In the genomic region with DNA sequence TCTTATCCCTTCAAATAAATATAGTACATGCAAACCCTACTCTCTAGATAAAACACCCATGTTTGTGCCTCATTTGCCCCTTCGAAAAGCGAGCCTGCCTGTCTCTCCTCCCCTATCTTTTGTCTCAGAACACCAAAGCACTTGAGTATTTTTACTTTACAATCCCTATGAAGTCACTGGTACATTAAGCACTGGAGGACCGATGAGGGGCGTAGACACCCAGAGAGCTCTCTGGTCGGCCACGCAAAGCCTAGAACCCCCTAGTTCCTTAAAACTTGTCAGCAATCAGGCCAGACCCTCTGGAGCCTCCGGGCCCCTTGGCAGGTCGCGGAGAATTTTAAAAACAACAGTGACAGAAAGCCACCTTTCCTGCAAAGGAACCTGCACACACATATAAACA, we compare ENCODE assay signal across 8 mouse cellular contexts. TPM values are rescaled to one million over a fixed set of nuclear protein-coding genes. Genes with fewer than 3 reads are reported as not detected.
A peak's percentile ranks its signal among the peaks of the same experiment; 100 is the strongest.
DNase-seq lines count a peak whose midpoint lies in the region; ATAC-seq and TF ChIP-seq lines count a peak whose summit lies in the region.
"Had no signal": no experiment of that assay in that cellular context is flagged by ENCODE, and none has a peak within 500 bp of the region (broad histone marks: within the 10 kb centered on the region; RNA-seq: fewer than 3 reads in every experiment).

No protein-coding gene starts in this region.

- H3K27me3 ChIP-seq in forebrain, embryonic 10.5 days (ENCODE audit: poor library complexity, severe bottlenecking): peaks cover 21% of the 10 kb centered on the region
- no peaks in the 10 kb centered on the region for H3K27me3 ChIP-seq in hindbrain, embryonic 14.5 days (ENCODE audit: control insufficient read depth, insufficient read depth, low read length)
- H3K27me3 ChIP-seq in midbrain, postnatal 0 days (ENCODE audit: insufficient read depth, low read length): no peaks in the 10 kb centered on the region

- ATAC-seq in hindbrain, embryonic 14.5 days (ENCODE audit: low FRiP score): no peak
- ATAC-seq in midbrain, postnatal 0 days (ENCODE audit: low FRiP score): no peak
- ATAC-seq: Patski had no signal

- peak overlapping the region; percentile 66 for H3K4me2 ChIP-seq in hindbrain, embryonic 14.5 days (replicated peaks)
- H3K4me2 ChIP-seq in midbrain, postnatal 0 days (ENCODE audit: low read depth, low read length, poor library complexity, severe bottlenecking): peak overlapping the region; percentile 73

- WGBS in forebrain, embryonic 10.5 days: 46% methylated on average over 9 of the region's 9 CpGs
- WGBS in hindbrain, embryonic 14.5 days: 15% methylated on average over 9 of the region's 9 CpGs
- WGBS in midbrain, postnatal 0 days: 12% methylated on average over 9 of the region's 9 CpGs

- H3K36me3 ChIP-seq in forebrain, embryonic 10.5 days (replicated peaks): no peaks in the 10 kb centered on the region
- no peaks in the 10 kb centered on the region for H3K36me3 ChIP-seq in hindbrain, embryonic 14.5 days (replicated peaks; ENCODE audit: control insufficient read depth, insufficient read depth)
- H3K36me3 ChIP-seq in midbrain, postnatal 0 days (ENCODE audit: insufficient read depth, low read length): no peaks in the 10 kb centered on the region

- no peak for DNase-seq in left cerebral cortex, adult 2 months (ENCODE audit: extremely low spot score in 1 of 2, low spot score in 2 of 2)
- no peak for DNase-seq in left cerebral cortex, postnatal 14 days (ENCODE audit: low spot score in 2 of 2)
- no peak for DNase-seq in forebrain, embryonic 10.5 days (ENCODE audit: extremely low spot score, low spot score)
- peak; percentile 26 for DNase-seq in hindbrain, embryonic 14.5 days (ENCODE audit: low spot score)
- DNase-seq in midbrain, postnatal 0 days (ENCODE audit: low spot score): no peak
- DNase-seq in adrenal gland, postnatal 36 days: no peak
- DNase-seq in spleen, adult 12 weeks (ENCODE audit: low spot score): no peak

- intact Hi-C loops in left cerebral cortex, adult 2 months (cut with DNase I): loop anchor here (2.0 to 5.0 kb wide), 2 partner anchors 76 to 189 kb away; no protein-coding TSS in a partner anchor
- intact Hi-C loops in left cerebral cortex, postnatal 14 days (cut with DNase I): loop anchor here (5.0 kb wide), 2 partner anchors 91 to 189 kb away; no protein-coding TSS in a partner anchor

- no peak for TF ChIP-seq CTCF in left cerebral cortex, adult 2 months (IDR thresholded peaks at IDR 0.05)
- no peak for TF ChIP-seq CTCF in midbrain, postnatal 0 days (IDR thresholded peaks at IDR 0.05)

- peak overlapping the region; percentile 94 for H3K9ac ChIP-seq in hindbrain, embryonic 14.5 days
- H3K9ac ChIP-seq in midbrain, postnatal 0 days (replicated peaks; ENCODE audit: low read length, poor library complexity, severe bottlenecking): peak overlapping the region; percentile 96

- peaks cover 45% of the 10 kb centered on the region for H3K4me1 ChIP-seq in forebrain, embryonic 10.5 days
- peaks cover 21% of the 10 kb centered on the region for H3K4me1 ChIP-seq in hindbrain, embryonic 14.5 days (replicated peaks; ENCODE audit: control insufficient read depth, insufficient read depth, low read length)
- H3K4me1 ChIP-seq in midbrain, postnatal 0 days (ENCODE audit: insufficient read depth, low read length): peaks cover 3% of the 10 kb centered on the region; the same call in 1 of the 2 replicates

- H3K27ac ChIP-seq in left cerebral cortex, adult 2 months: peak overlapping the region; percentile 97
- peak overlapping the region; percentile 16; the same call in 1 of the 2 replicates for H3K27ac ChIP-seq in forebrain, embryonic 10.5 days
- peak overlapping the region; percentile 68 for H3K27ac ChIP-seq in hindbrain, embryonic 14.5 days
- peak overlapping the region; percentile 97; the same call in 1 of the 2 replicates for H3K27ac ChIP-seq in midbrain, postnatal 0 days (ENCODE audit: low read depth, low read length)

- H3K4me3 ChIP-seq in left cerebral cortex, adult 2 months: peak overlapping the region; percentile 86
- peak overlapping the region; percentile 94 for H3K4me3 ChIP-seq in forebrain, embryonic 10.5 days
- peak overlapping the region; percentile 78 for H3K4me3 ChIP-seq in hindbrain, embryonic 14.5 days (replicated peaks; ENCODE audit: low read length)
- H3K4me3 ChIP-seq in midbrain, postnatal 0 days (ENCODE audit: low read depth, low read length): peak overlapping the region; percentile 98

- no peaks in the 10 kb centered on the region for H3K9me3 ChIP-seq in forebrain, embryonic 10.5 days
- no peaks in the 10 kb centered on the region for H3K9me3 ChIP-seq in hindbrain, embryonic 14.5 days (ENCODE audit: control insufficient read depth, low read length)
- H3K9me3 ChIP-seq in midbrain, postnatal 0 days (ENCODE audit: low read length): no peaks in the 10 kb centered on the region

RNA-seq across cellular contexts. Expression of gene Mark1, which starts 1.2 kb away (rescaled TPM):
- total RNA-seq in left cerebral cortex, adult 2 months (2021): 10 to 100 TPM; 92.5 to 94.6 TPM
- 100 to 1,000 TPM in 1 of 2 experiments, 10 to 100 TPM in 1; 94.4 to 104 TPM for total RNA-seq in left cerebral cortex, postnatal 14 days (2021)
- polyA plus RNA-seq in forebrain, embryonic 10.5 days (2016; fragmentation: Nextera tagmentation; extraction: Ambion mirVana): 3.5 and 3.6 TPM in 2 replicates
- 12.5 and 12.9 TPM in 2 replicates for polyA plus RNA-seq in hindbrain, embryonic 14.5 days (2014; fragmentation: Nextera tagmentation; extraction: Ambion mirVana)
- 69.1 and 73.0 TPM in 2 replicates for total RNA-seq in midbrain, postnatal 0 days (2014; rRNA removed)
- polyA plus RNA-seq in midbrain, postnatal 0 days (2015; fragmentation: Nextera tagmentation; extraction: Ambion mirVana): 12.1 and 13.0 TPM in 2 replicates
- total RNA-seq in adrenal gland, postnatal 36 days (2021): 1 to 10 TPM; 7.0 to 8.4 TPM

Comparison
In these comparisons a context has a peak if more than half of its experiments do, and no peak if none do; other contexts are left out.
1. H3K27ac ChIP-seq: peak in every context shown above with its lines; median percentile 97 in left cerebral cortex, adult 2 months; 97 in midbrain, postnatal 0 days; 68 in hindbrain, embryonic 14.5 days; 16 in forebrain, embryonic 10.5 days.